Mouse (Mus musculus): Measurements from ENCODE around the gene Lrrc47.

DNA sequence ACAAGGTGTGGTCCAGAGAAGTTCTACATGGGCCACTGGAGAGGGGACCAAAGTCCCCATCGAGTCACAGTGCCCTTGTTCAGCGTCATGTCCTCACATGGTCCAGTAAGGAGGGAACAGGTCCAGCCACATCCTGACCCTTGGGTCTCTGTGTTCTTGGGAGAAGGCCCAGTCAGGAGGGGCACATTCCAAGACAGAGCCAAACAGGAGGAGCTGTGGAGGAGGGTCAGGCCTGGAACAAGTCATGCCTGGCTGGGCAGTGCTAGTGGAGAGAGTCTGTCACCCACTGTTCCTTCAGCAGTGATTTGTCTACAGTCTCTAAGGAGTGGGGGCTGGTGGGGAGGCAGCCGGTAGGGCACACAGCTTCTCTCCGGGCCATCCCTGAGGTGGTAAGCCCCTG is 10.9 kb downstream of the Lrrc47 start:
- TF ChIP-seq POLR2A (IDR thresholded peaks at IDR 0.05; ENCODE audit: insufficient read depth, low read depth, low read length) = no peak
- TF ChIP-seq CTCF (IDR thresholded peaks at IDR 0.05; ENCODE audit: insufficient read depth, low read depth, low read length) = no peak

Measured in olfactory bulb, adult 2 months (tissue).